19 mouse cellular contexts compared by ENCODE assay signal in the genomic region with DNA sequence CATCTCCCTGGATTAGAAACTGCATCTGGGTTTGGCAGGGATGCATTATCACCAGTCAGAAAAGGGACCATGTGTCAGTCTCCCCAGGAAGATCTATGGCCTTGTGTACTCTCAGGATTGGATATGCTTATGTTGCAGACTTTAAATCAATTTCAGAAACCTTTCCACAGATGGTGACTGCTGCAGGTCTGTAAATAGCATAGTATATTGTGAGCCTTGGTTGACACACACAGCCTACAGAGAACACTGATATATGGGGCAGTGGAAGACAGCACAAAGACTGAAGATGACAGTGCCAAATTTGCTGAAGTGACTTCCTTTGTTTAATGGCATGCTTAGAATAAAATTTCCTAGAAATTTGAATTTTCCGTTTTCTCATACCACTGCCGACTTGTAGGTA.
"Had no signal": no experiment of that assay in that cellular context is flagged by ENCODE, and none has a peak within 500 bp of the region (broad histone marks: within the 10 kb centered on the region; RNA-seq: fewer than 3 reads in every experiment).

No protein-coding gene starts in this region.

- H3K9me3 ChIP-seq: liver, embryonic 13.5 days; liver, embryonic 15.5 days; lung, embryonic 15.5 days; megakaryocyte, embryonic 14.5 days; midbrain, embryonic 10.5 days; midbrain, embryonic 12.5 days had no signal

- H3K4me3 ChIP-seq: liver, embryonic 13.5 days; liver, embryonic 15.5 days; lung, embryonic 15.5 days; megakaryocyte, embryonic 14.5 days; midbrain, embryonic 10.5 days; midbrain, embryonic 12.5 days had no signal

- H3K27ac ChIP-seq: liver, embryonic 13.5 days; liver, embryonic 15.5 days; lung, embryonic 15.5 days; macrophage; midbrain, embryonic 10.5 days; midbrain, embryonic 12.5 days had no signal

- H3K9ac ChIP-seq: liver, embryonic 13.5 days; liver, embryonic 15.5 days; liver, postnatal 0 days; lung, embryonic 15.5 days; midbrain, embryonic 12.5 days had no signal

- H3K36me3 ChIP-seq: liver, embryonic 13.5 days; liver, embryonic 15.5 days; lung, embryonic 15.5 days; midbrain, embryonic 10.5 days; midbrain, embryonic 12.5 days had no signal

- H3K4me2 ChIP-seq: liver, embryonic 13.5 days; liver, embryonic 15.5 days; lung, embryonic 15.5 days; midbrain, embryonic 12.5 days had no signal

- ATAC-seq: liver, postnatal 0 days; lung, postnatal 0 days had no signal

- H3K4me1 ChIP-seq: liver, embryonic 13.5 days; liver, embryonic 15.5 days; lung, embryonic 15.5 days; megakaryocyte, embryonic 14.5 days had no signal

- H3K27me3 ChIP-seq: liver, embryonic 13.5 days; liver, embryonic 15.5 days; lung, embryonic 15.5 days; megakaryocyte, embryonic 14.5 days had no signal

- DNase-seq: liver, embryonic 13.5 days; liver, postnatal 0 days; lung, adult 2 months; lung, postnatal 14 days; lung, postnatal 36 days; midbrain, embryonic 14.5 days; right cerebral cortex, postnatal 14 days; right cerebral cortex, postnatal 4 days; spleen, adult 18-20 months; thymus, adult 18-20 months; thymus, postnatal 14 days; thymus, postnatal 36 days had no signal
